Mouse (Mus musculus): Measurements from ENCODE around the gene Pfkfb4.

DNA sequence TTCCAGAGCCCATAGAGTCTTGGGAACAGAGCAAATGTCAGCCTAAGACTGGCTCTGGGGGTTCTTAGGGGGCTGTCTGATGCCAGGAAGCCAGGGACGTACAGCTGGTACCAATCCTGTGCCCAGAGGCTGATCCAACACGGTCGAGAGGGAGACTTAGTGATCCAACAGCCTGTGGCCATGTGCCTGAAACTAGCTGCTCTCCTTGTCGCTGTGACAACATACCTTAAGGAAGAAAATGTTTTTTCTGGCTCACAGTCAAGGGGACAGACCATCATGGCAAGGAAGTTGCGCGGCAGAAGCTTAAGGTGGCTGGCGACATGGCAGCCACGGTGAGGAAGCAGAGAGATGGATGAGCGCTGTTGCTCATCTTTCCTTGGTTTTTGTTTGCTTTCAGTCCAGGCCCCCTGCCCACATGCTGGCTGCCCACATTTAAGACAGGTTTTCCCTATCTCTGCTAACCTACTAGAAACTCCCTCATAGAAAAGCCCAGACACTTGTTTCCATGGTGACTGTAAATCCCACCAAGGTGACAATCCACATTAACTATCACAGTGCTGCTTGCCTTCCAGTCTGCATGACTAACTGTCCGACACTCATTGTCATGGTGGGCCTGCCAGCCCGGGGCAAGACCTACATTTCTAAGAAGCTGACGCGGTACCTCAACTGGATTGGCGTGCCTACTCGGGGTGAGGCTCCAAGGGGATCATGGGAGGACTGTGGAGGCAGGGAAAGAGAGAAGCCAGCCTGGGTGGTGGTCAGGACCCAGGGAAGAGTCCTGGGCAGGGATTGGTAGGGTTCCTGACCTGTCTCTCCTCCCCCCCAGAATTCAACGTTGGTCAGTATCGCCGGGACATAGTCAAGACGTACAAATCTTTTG, 6.9 kb downstream of the Pfkfb4 start:
- TF ChIP-seq CTCF (IDR thresholded peaks at IDR 0.05; ENCODE audit: insufficient read depth, low read length): no peak
- TF ChIP-seq POLR2A (IDR thresholded peaks at IDR 0.05; ENCODE audit: borderline replicate concordance, extremely low read depth, low read depth, low read length): no peak

Data from lung, adult 2 months (tissue).